Mouse (Mus musculus) CD4-positive, CD25-positive, alpha-beta regulatory T cell, adult 4 months (primary cell): Measurements from ENCODE around the gene Gm40193. TPM values are rescaled to one million over a fixed set of nuclear protein-coding genes. Genes with fewer than 3 reads are reported as not detected.
"Not testable (repeated sequence)": the region's sequence is repeated elsewhere in the genome, so short reads cannot be mapped to it uniquely, and the experiment has no call there.

ENCODE experiments used
- ATAC-seq: one replicate; pipeline ENCODE4 v1.8.0; 2017
- polyA plus RNA-seq, 2 experiments: library from polyadenylated mRNA; unstranded; fragments of 100-300 nt; shearing (Covaris generic); gene quantifications; one replicate each; pipeline ENCODE4 v1.2.1; 2017

Gm40193 gene
- polyA plus RNA-seq, result not detected

GRCm38 (mm10) chr11:70532839-70533238 is at the start of gene Gm40193:
Gene Gm40193 (minus strand): TSS chr11:70532939.
- no peak for ATAC-seq

GRCm38 (mm10) chr11:70582196-70582595 is 49.5 kb upstream of the Gm40193 start:
- no peak for ATAC-seq

- peak; percentile 93 for ATAC-seq
These were observed 48.2 kb upstream of the Gm40193 start for GRCm38 (mm10) chr11:70580921-70581320.

GRCm38 (mm10) chr11:70580358-70580720 is 47.6 kb upstream of the Gm40193 start:
- ATAC-seq, result no peak

GRCm38 (mm10) chr11:70579710-70580357 is 47.1 kb upstream of the Gm40193 start:
- ATAC-seq, result peak; percentile 50

GRCm38 (mm10) chr11:70578962-70579361 is 46.2 kb upstream of the Gm40193 start:
- no peak for ATAC-seq

- no peak for ATAC-seq
These were observed 44.5 kb upstream of the Gm40193 start for GRCm38 (mm10) chr11:70577201-70577600.

- no peak for ATAC-seq
These were observed 41.1 kb upstream of the Gm40193 start for GRCm38 (mm10) chr11:70573872-70574271.

GRCm38 (mm10) chr11:70572348-70572902 is 39.7 kb upstream of the Gm40193 start:
- no peak for ATAC-seq

- ATAC-seq, result no peak
These were observed 38.9 kb upstream of the Gm40193 start for GRCm38 (mm10) chr11:70571641-70572040.

- ATAC-seq, result not testable (repeated sequence)
These were observed 37.9 kb upstream of the Gm40193 start for GRCm38 (mm10) chr11:70570614-70571013.

- ATAC-seq, result no peak
These were observed 33.8 kb upstream of the Gm40193 start for GRCm38 (mm10) chr11:70566586-70566985.

- no peak for ATAC-seq
These were observed 31.6 kb upstream of the Gm40193 start for GRCm38 (mm10) chr11:70564276-70564873.

- ATAC-seq, result peak; percentile 50
These were observed 30.9 kb upstream of the Gm40193 start for GRCm38 (mm10) chr11:70563470-70564275.

GRCm38 (mm10) chr11:70562995-70563469 is 30.3 kb upstream of the Gm40193 start:
- no peak for ATAC-seq

- ATAC-seq, result peak; percentile 70
These were observed 29.7 kb upstream of the Gm40193 start, which contains the start of gene Mink1 for GRCm38 (mm10) chr11:70562287-70562994. Gene Mink1 (plus strand): TSS chr11:70562881.

GRCm38 (mm10) chr11:70561937-70562286 is 29.2 kb upstream of the Gm40193 start:
- ATAC-seq, result no peak

GRCm38 (mm10) chr11:70557545-70557944 is 24.8 kb upstream of the Gm40193 start:
- ATAC-seq, result no peak

- no peak for ATAC-seq
These were observed 21.2 kb upstream of the Gm40193 start for GRCm38 (mm10) chr11:70553940-70554339.

GRCm38 (mm10) chr11:70551526-70551925 is 18.8 kb upstream of the Gm40193 start:
- no peak for ATAC-seq

- ATAC-seq, result no peak
These were observed 11.8 kb upstream of the Gm40193 start for GRCm38 (mm10) chr11:70544496-70544895.

GRCm38 (mm10) chr11:70541415-70541814 is 8.7 kb upstream of the Gm40193 start:
- no peak for ATAC-seq

- no peak for ATAC-seq
These were observed 8.2 kb upstream of the Gm40193 start for GRCm38 (mm10) chr11:70540928-70541327.
